Mouse (Mus musculus) cerebellum, adult 18-20 months (tissue): ENCODE data around the gene Ctnna3.
"Not testable (repeated sequence)": the region's sequence is repeated elsewhere in the genome, so short reads cannot be mapped to it uniquely, and the experiment has no call there.

Experiments used
- DNase-seq, 2 experiments: peaks; one replicate each; pipeline ENCODE4 v3.0.0; 2021

Gene Ctnna3

DNA sequence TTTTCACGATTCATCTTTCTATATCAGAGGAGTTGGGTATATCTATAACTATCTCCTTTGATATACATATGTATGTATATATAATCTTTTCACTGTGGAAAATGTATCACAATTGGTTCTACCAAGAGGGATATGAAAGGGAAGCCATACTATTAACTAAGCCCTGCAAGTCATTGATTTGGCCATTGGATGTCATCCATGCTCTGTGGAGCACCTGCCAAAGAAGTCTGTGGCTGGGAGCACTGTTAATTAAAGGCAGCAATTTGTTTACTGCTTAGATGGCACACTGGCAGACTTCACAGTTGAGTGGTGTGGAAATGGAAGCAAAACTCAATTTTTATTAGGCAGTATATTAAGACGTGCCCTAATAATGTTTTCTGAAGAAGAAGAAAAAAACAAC lies 1592.8 kb downstream of the Ctnna3 start:
- no peak for DNase-seq

GRCm38 (mm10) chr10:65033516-65033915 lies 1603.6 kb downstream of the Ctnna3 start:
- not testable (repeated sequence) for DNase-seq
